In the genomic region with DNA sequence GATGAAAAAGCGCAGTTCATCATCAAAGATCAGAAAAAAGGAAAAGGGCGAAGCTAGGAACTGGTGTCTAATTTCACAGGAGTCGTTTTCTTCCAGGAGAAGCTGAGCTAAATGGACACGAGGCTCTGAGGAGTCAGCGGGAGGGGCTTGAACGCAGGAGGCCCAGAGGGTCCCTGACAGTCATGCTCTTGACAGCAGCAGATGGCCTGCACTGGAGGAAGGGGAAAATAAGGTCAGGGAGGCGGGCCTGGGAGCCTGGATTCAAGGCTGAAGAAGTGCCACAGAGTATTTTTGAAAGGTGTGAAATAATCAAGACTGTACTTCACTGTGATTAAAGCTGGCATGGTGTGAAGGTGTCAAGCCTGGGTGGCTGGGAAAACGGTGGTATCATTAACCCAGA, we compare ENCODE assay signal across 12 mouse cellular contexts.
DNase-seq lines count a peak whose midpoint lies in the region; ATAC-seq lines count a peak whose summit lies in the region.
"Had no signal": no experiment of that assay in that cellular context is flagged by ENCODE, and none has a peak within 500 bp of the region (broad histone marks: within the 10 kb centered on the region; RNA-seq: fewer than 3 reads in every experiment).

No protein-coding gene starts in this region.

- WGBS in kidney, embryonic 14.5 days, result 8% methylated on average over 8 of the region's 8 CpGs
- WGBS in forebrain, embryonic 14.5 days, result 36% methylated on average over 8 of the region's 8 CpGs
- WGBS in midbrain, embryonic 12.5 days, result 33% methylated on average over 8 of the region's 8 CpGs
- 22% methylated on average over 8 of the region's 8 CpGs for WGBS in heart, embryonic 11.5 days (ENCODE audit: insufficient replicate concordance)

- no peaks in the 10 kb centered on the region for H3K36me3 ChIP-seq in kidney, embryonic 14.5 days (ENCODE audit: control insufficient read depth, insufficient read depth, low read length)
- H3K36me3 ChIP-seq in forebrain, embryonic 14.5 days (ENCODE audit: control insufficient read depth, insufficient read depth, low read length), result no peaks in the 10 kb centered on the region
- no peaks in the 10 kb centered on the region for H3K36me3 ChIP-seq in midbrain, embryonic 12.5 days
- H3K36me3 ChIP-seq in heart, embryonic 11.5 days (ENCODE audit: control insufficient read depth, insufficient read depth, low read length), result no peaks in the 10 kb centered on the region
- H3K36me3 ChIP-seq: heart, embryonic 10.5 days; limb, embryonic 12.5 days had no signal

- no peak overlapping the region for H3K9ac ChIP-seq in kidney, embryonic 14.5 days (ENCODE audit: low read depth, low read length)
- H3K9ac ChIP-seq in forebrain, embryonic 14.5 days (ENCODE audit: low read length), result no peak overlapping the region
- H3K9ac ChIP-seq in midbrain, embryonic 12.5 days (replicated peaks), result no peak overlapping the region
- no peak overlapping the region for H3K9ac ChIP-seq in heart, embryonic 11.5 days (ENCODE audit: low read depth, low read length)
- H3K9ac ChIP-seq: limb, embryonic 12.5 days had no signal

- H3K4me2 ChIP-seq in kidney, embryonic 14.5 days (replicated peaks; ENCODE audit: low read depth, low read length), result no peak overlapping the region
- H3K4me2 ChIP-seq in forebrain, embryonic 14.5 days (ENCODE audit: low read length), result no peak overlapping the region
- H3K4me2 ChIP-seq in midbrain, embryonic 12.5 days (replicated peaks), result no peak overlapping the region
- no peak overlapping the region for H3K4me2 ChIP-seq in heart, embryonic 11.5 days
- H3K4me2 ChIP-seq: limb, embryonic 12.5 days had no signal

- no peak overlapping the region for H3K4me3 ChIP-seq in kidney, embryonic 14.5 days (ENCODE audit: low read length)
- no peak overlapping the region for H3K4me3 ChIP-seq in forebrain, embryonic 14.5 days (ENCODE audit: low read depth, low read length)
- no peak overlapping the region for H3K4me3 ChIP-seq in midbrain, embryonic 12.5 days
- H3K4me3 ChIP-seq in heart, embryonic 11.5 days (ENCODE audit: low read depth, low read length), result no peak overlapping the region
- H3K4me3 ChIP-seq: heart, embryonic 10.5 days; limb, embryonic 12.5 days had no signal

- no peaks in the 10 kb centered on the region for H3K9me3 ChIP-seq in kidney, embryonic 14.5 days (ENCODE audit: control insufficient read depth, low read length)
- no peaks in the 10 kb centered on the region for H3K9me3 ChIP-seq in forebrain, embryonic 14.5 days (replicated peaks; ENCODE audit: control insufficient read depth, low read length)
- H3K9me3 ChIP-seq in midbrain, embryonic 12.5 days, result no peaks in the 10 kb centered on the region
- H3K9me3 ChIP-seq in heart, embryonic 11.5 days (replicated peaks; ENCODE audit: control insufficient read depth, low read length), result no peaks in the 10 kb centered on the region
- H3K9me3 ChIP-seq: heart, embryonic 10.5 days; limb, embryonic 12.5 days had no signal

- no peaks in the 10 kb centered on the region for H3K27me3 ChIP-seq in kidney, embryonic 14.5 days (ENCODE audit: control insufficient read depth, insufficient read depth, low read length)
- no peaks in the 10 kb centered on the region for H3K27me3 ChIP-seq in forebrain, embryonic 14.5 days (replicated peaks; ENCODE audit: control insufficient read depth, insufficient read depth, low read length)
- H3K27me3 ChIP-seq in midbrain, embryonic 12.5 days, result no peaks in the 10 kb centered on the region
- H3K27me3 ChIP-seq in heart, embryonic 11.5 days (ENCODE audit: control insufficient read depth, insufficient read depth, low read length), result no peaks in the 10 kb centered on the region
- H3K27me3 ChIP-seq: limb, embryonic 12.5 days had no signal

- peak; percentile 83; the same call in 1 of the 2 replicates for ATAC-seq in kidney, embryonic 14.5 days (ENCODE audit: low FRiP score, low TSS enrichment)
- peak; percentile 85 for ATAC-seq in forebrain, embryonic 14.5 days
- ATAC-seq in midbrain, embryonic 12.5 days (ENCODE audit: low FRiP score, low read depth), result peak; percentile 80
- no peak; the same call in 1 of the 2 replicates for ATAC-seq in heart, embryonic 11.5 days (replicated peaks; ENCODE audit: insufficient number of reproducible peaks, low FRiP score, low TSS enrichment)

- no peaks in the 10 kb centered on the region for H3K4me1 ChIP-seq in kidney, embryonic 14.5 days (ENCODE audit: control insufficient read depth, insufficient read depth, low read length)
- peaks cover 4% of the 10 kb centered on the region; the same call in 1 of the 2 replicates for H3K4me1 ChIP-seq in forebrain, embryonic 14.5 days (ENCODE audit: control insufficient read depth, insufficient read depth, low read length)
- H3K4me1 ChIP-seq in midbrain, embryonic 12.5 days, result peaks cover 8% of the 10 kb centered on the region; the same call in 1 of the 2 replicates
- H3K4me1 ChIP-seq in heart, embryonic 11.5 days (ENCODE audit: control insufficient read depth, insufficient read depth, low read length), result peaks cover 3% of the 10 kb centered on the region; the same call in 1 of the 2 replicates

- no peak for DNase-seq in kidney, adult 18-20 months
- peak; percentile 22 to 59 for DNase-seq in cerebellum, postnatal 25 days
- DNase-seq in forebrain, embryonic 14.5 days (ENCODE audit: low spot score), result peak; percentile 66
- no peak for DNase-seq in heart, adult 11 months
- DNase-seq in T-cell, adult 2 months (ENCODE audit: low spot score), result no peak
- DNase-seq: adrenal gland, postnatal 36 days; lung, postnatal 10 days had no signal

- no peak overlapping the region for H3K27ac ChIP-seq in kidney, embryonic 14.5 days (ENCODE audit: low read depth, low read length)
- H3K27ac ChIP-seq in forebrain, embryonic 14.5 days (ENCODE audit: low read depth, low read length), result no peak overlapping the region
- H3K27ac ChIP-seq in midbrain, embryonic 12.5 days (replicated peaks), result no peak overlapping the region
- no peak overlapping the region for H3K27ac ChIP-seq in heart, embryonic 11.5 days (ENCODE audit: low read depth, low read length)
- H3K27ac ChIP-seq: heart, embryonic 10.5 days; limb, embryonic 12.5 days had no signal

Comparison
In these comparisons a context has a peak if more than half of its experiments do, and no peak if none do; other contexts are left out.
1. DNase-seq: peak in cerebellum, postnatal 25 days (2 of 2) and forebrain, embryonic 14.5 days (single experiment); none in kidney, adult 18-20 months (single experiment), heart, adult 11 months (single experiment) and T-cell, adult 2 months (single experiment).